Mouse (Mus musculus): ENCODE data around the gene Mylk2.

GRCm38 (mm10) chr2:152931456-152932160 lies 20.5 kb downstream of the Mylk2 start:
- TF ChIP-seq CTCF (IDR thresholded peaks at IDR 0.05; ENCODE audit: borderline replicate concordance, insufficient read depth, low read length) (no peak), POLR2A (IDR thresholded peaks at IDR 0.05; ENCODE audit: low read depth, low read length) (0 out of 2 replicates have a peak, but pooled peaks have one; percentile 21)
